8 mouse cellular contexts compared by ENCODE assay signal in the genomic region with DNA sequence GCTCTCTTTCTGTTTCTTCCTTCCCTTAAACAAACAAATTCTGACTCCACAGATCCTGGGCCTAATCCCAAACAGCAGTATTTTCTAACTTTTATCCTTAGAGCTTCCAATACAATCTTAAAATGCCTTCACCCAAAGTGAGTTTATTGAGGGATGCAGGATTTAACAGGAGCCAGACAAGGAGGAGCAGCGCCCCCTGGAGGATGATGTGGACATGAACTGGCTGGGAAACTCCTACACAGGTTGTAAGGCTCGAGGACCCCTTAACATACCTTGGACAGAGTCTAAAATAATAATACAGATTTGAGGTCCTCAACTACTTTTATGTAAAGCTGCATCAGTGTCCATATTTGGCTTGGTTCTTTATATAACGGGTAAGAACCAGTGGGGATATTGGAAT. TPM values are rescaled to one million over a fixed set of nuclear protein-coding genes. Genes with fewer than 3 reads are reported as not detected.
DNase-seq lines count a peak whose midpoint lies in the region; ATAC-seq and TF ChIP-seq lines count a peak whose summit lies in the region.

No protein-coding gene starts in this region.

- no peak overlapping the region for H3K4me2 ChIP-seq in kidney, embryonic 16.5 days (replicated peaks; ENCODE audit: low read depth, low read length)
- H3K4me2 ChIP-seq in forebrain, embryonic 12.5 days, result no peak overlapping the region

- no peak overlapping the region for H3K27ac ChIP-seq in kidney, embryonic 16.5 days (ENCODE audit: low read length)
- H3K27ac ChIP-seq in forebrain, embryonic 12.5 days, result no peak overlapping the region
- H3K27ac ChIP-seq in left cerebral cortex, adult 2 months, result no peak overlapping the region
- H3K27ac ChIP-seq in olfactory bulb, adult 2 months (ENCODE audit: insufficient read depth, low read depth, low read length), result no peak overlapping the region

- DNase-seq in kidney, adult 18-20 months, result peak; percentile 28
- DNase-seq in ES-CJ7 (ENCODE audit: low read depth, low spot score), result peak; percentile 87
- peak; percentile 16 for DNase-seq in c-Kit-negative CD71-positive TER-119-positive erythroid progenitor cells, embryonic 14.5 days (ENCODE audit: low read depth, low spot score)
- DNase-seq in left cerebral cortex, adult 2 months (ENCODE audit: extremely low spot score in 1 of 2, low spot score in 2 of 2), result peak; percentile 70 to 71

- no peaks in the 10 kb centered on the region for H3K4me1 ChIP-seq in kidney, embryonic 16.5 days (ENCODE audit: insufficient read depth, low read length)
- peaks cover 5% of the 10 kb centered on the region; the same call in 1 of the 2 replicates for H3K4me1 ChIP-seq in forebrain, embryonic 12.5 days
- no peaks in the 10 kb centered on the region for H3K4me1 ChIP-seq in olfactory bulb, adult 2 months (ENCODE audit: control insufficient read depth, insufficient read depth, low read length)

- intact Hi-C loops in left cerebral cortex, adult 2 months (cut with DNase I), result loop anchor here (2.0 kb wide), 1 partner anchor 57 kb away; no protein-coding TSS in a partner anchor

- H3K36me3 ChIP-seq in kidney, embryonic 16.5 days (ENCODE audit: insufficient read depth, low read length), result no peaks in the 10 kb centered on the region
- H3K36me3 ChIP-seq in forebrain, embryonic 12.5 days (replicated peaks), result no peaks in the 10 kb centered on the region

- 11% methylated on average over 3 of the region's 3 CpGs for WGBS in kidney, embryonic 16.5 days
- WGBS in forebrain, embryonic 12.5 days, result 13% methylated on average over 3 of the region's 3 CpGs
- 8% methylated on average over 3 of the region's 3 CpGs for WGBS in olfactory bulb, adult 2 months

- TF ChIP-seq POLR2A in olfactory bulb, adult 2 months (IDR thresholded peaks at IDR 0.05; ENCODE audit: insufficient read depth, low read depth, low read length), result no peak

- no peaks in the 10 kb centered on the region for H3K27me3 ChIP-seq in kidney, embryonic 16.5 days (ENCODE audit: insufficient read depth, low read length)
- H3K27me3 ChIP-seq in forebrain, embryonic 12.5 days, result no peaks in the 10 kb centered on the region

- ATAC-seq in kidney, embryonic 16.5 days (ENCODE audit: low FRiP score, low TSS enrichment), result no peak
- 0 out of 2 replicates have a peak, but pooled peaks have one; percentile 41 for ATAC-seq in forebrain, embryonic 12.5 days (ENCODE audit: low FRiP score)
- ATAC-seq in erythroid progenitor cell, adult 5-6 weeks (replicated peaks; ENCODE audit: low FRiP score, poor library complexity, severe bottlenecking), result no peak

- no peak overlapping the region for H3K4me3 ChIP-seq in kidney, embryonic 16.5 days (ENCODE audit: low read length)
- no peak overlapping the region for H3K4me3 ChIP-seq in forebrain, embryonic 12.5 days (replicated peaks)
- H3K4me3 ChIP-seq in left cerebral cortex, adult 2 months, result 0 out of 2 replicates have a peak overlapping the region, but pooled peaks have one; percentile 11
- H3K4me3 ChIP-seq in olfactory bulb, adult 2 months (ENCODE audit: insufficient read depth, low read depth, low read length), result no peak overlapping the region

- TF ChIP-seq CTCF in left cerebral cortex, adult 2 months (IDR thresholded peaks at IDR 0.05), result peak; percentile 92
- TF ChIP-seq CTCF in olfactory bulb, adult 2 months (IDR thresholded peaks at IDR 0.05; ENCODE audit: insufficient read depth, low read depth, low read length), result 0 out of 2 replicates have a peak, but pooled peaks have one; percentile 31

- no peaks in the 10 kb centered on the region for H3K9me3 ChIP-seq in kidney, embryonic 16.5 days (ENCODE audit: low read length)
- H3K9me3 ChIP-seq in forebrain, embryonic 12.5 days, result no peaks in the 10 kb centered on the region

- no peak overlapping the region for H3K9ac ChIP-seq in kidney, embryonic 16.5 days (replicated peaks; ENCODE audit: low read length)
- H3K9ac ChIP-seq in forebrain, embryonic 12.5 days, result no peak overlapping the region

RNA-seq across cellular contexts. Expression of a gene that starts 19.7 kb away (rescaled TPM):
- polyA plus RNA-seq in kidney, embryonic 16.5 days (2015; fragmentation: Nextera tagmentation; extraction: Ambion mirVana), result 1.1 and 1.4 TPM in 2 replicates
- 6.0 and 6.1 TPM in 2 replicates for polyA plus RNA-seq in forebrain, embryonic 12.5 days (2016; fragmentation: Nextera tagmentation; extraction: Ambion mirVana)
- 100 to 1,000 TPM; 120 to 123 TPM for total RNA-seq in left cerebral cortex, adult 2 months (2021)
- polyA plus RNA-seq in olfactory bulb, adult 2 months (2012; ENCODE audit: insufficient read depth, insufficient read length, low replicate concordance, missing spikeins), result 59.8 TPM in 1 of 2 replicates, not detected in the other
- 1.1 TPM in 1 of 2 replicates, not detected in the other for total RNA-seq in erythroid progenitor cell, adult 5-6 weeks (2015; ENCODE audit: low replicate concordance)
- total RNA-seq in erythroid progenitor cell, adult 5-6 weeks (2017; ENCODE audit: low replicate concordance), result under 0.01 and 0.26 TPM in 2 replicates

RNA-seq across cellular contexts. Expression of a gene that starts 41.8 kb away (rescaled TPM):
- 3.8 and 4.9 TPM in 2 replicates for polyA plus RNA-seq in kidney, embryonic 16.5 days (2015; fragmentation: Nextera tagmentation; extraction: Ambion mirVana)
- polyA plus RNA-seq in forebrain, embryonic 12.5 days (2016; fragmentation: Nextera tagmentation; extraction: Ambion mirVana), result 27.8 and 29.4 TPM in 2 replicates
- 10 to 100 TPM; 65.1 to 66.4 TPM for total RNA-seq in left cerebral cortex, adult 2 months (2021)
- polyA plus RNA-seq in olfactory bulb, adult 2 months (2012; ENCODE audit: insufficient read depth, insufficient read length, low replicate concordance, missing spikeins), result not detected in 2 replicates
- 24.1 and 38.1 TPM in 2 replicates for total RNA-seq in erythroid progenitor cell, adult 5-6 weeks (2015; ENCODE audit: low replicate concordance)
- 27.5 and 37.8 TPM in 2 replicates for total RNA-seq in erythroid progenitor cell, adult 5-6 weeks (2017; ENCODE audit: low replicate concordance)

Comparison
In these comparisons a context has a peak if more than half of its experiments do, and no peak if none do; other contexts are left out.
1. DNase-seq: peak in every context shown above with its lines; median percentile 87 in ES-CJ7; 70 in left cerebral cortex, adult 2 months; 28 in kidney, adult 18-20 months; 16 in c-Kit-negative CD71-positive TER-119-positive erythroid progenitor cells, embryonic 14.5 days.